Mouse (Mus musculus): ENCODE data around the gene Rps15.

Gene Rps15

DNA sequence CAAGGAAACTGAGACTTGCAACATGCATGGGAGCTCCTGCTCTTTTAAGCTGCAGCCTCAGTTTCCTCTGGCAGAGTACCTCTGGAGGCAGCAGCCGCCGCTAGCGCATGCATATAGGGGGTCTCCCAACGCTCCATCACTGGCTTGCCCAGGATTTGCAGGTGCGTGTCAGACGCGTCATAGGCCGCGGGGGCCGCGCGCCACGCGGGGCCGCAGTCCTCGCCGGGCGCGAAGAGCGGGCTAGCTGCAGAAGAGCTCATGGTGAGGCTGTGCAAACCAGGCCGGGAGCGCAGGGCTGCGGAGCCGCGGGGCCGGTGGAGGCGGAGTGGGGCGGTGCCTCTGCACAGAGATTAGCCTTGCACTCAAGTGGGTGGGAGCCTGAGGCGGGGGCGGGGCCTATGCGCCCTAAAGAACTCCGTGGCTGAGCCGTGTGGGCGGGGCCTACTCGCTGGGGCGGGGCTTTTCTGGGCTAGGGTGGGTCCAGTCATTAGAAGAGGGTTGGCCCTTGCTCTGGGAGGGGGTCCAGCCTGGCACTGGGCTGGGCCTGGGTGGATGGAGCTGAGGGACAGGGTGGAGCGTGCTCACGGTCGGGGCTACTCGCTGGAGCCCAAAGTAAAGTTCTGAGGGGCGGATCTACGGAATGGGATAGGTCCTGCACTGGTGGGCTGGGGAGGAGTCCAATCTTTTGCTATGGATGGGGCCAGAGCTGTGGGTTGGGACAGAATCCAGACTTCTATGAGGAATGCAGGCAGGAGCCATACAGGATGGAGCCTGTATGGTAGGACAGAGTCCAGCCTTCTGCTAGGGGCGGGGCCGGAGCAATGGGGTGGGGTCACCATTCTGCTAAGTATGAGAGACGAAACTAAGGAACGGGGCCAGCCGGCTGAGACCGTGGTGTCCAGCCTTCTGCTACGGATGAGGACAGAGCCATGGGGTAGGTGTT is 31.3 kb upstream of the Rps15 start, which contains the start of the genes Gamt and Dazap1:
TSS of gene Gamt (minus strand) at position 371 of the 943 bp plus-strand sequence.
TSS of gene Dazap1 (plus strand) at position 845 of the 943 bp plus-strand sequence.
- peak; percentile 97 for DNase-seq (ENCODE audit: low read depth)

DNA sequence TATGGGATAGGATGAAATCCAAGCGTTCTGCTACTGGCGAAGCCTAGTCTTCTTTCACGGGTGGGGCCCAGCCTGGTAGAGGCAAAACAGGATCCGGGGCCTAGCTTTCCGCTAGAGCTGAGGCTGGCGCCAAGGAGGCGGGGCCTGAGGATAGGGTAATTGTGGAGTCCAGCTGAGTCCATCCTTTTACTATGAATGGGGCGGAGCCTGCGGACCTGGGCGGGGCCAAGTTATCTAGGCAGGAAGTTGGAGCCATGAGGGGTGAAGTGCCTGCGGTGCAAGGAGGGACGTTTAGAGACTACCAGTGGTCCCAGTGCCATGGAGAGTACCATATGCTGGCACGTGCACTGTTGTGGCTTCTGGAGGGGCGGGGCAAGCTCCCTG is 30.7 kb upstream of the Rps15 start:
- peak; percentile 90 for DNase-seq (ENCODE audit: low read depth)

DNA sequence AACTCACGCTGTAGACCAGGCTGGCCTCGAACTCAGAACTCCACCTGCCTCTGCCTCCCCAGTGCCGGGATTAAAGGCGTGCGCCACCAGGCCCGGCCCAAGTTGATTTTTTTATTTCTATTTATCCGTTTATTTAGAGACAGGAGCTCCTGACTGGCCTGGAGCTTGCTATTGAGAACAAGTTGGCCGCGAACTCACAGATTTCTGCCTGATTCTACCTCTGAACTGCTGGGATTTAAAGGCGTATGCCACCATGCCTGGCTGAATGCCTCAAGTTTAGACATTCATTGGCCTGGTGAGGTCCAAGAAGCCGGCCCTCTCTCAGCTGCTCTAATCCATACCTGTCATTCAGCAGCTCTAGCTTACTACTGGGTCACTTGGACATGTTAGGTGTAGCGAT is 30.1 kb upstream of the Rps15 start:
- no peak for DNase-seq (ENCODE audit: low read depth)

DNA sequence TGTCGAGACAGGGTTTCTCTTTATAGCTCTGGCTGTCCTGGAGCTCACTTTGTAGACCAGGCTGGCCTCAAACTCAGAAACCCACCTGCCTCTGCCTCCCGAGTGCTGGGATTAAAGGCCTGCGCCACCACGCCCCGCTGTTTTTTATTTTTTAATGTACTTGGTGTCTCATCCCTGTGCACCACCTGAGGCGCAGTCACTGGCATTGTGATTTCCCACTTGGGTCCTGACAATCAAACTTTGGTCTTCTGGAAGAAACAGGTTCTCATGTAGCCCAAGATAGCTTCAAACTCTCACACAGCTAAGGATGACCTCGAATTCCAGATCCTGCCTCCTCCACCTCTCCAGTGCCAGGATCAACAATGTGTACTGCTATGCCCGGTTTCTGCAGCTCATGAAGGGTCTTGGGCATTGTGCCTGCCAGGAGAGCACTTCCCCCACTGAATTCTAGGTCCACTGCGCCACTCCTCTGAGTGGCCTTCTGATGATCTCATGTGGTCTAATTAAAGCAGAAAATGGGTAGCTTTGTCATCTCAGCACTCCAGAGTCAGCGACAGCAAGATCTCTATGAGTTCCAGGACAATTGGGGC is 29.4 kb upstream of the Rps15 start:
- DNase-seq (ENCODE audit: low read depth) = no peak

DNA sequence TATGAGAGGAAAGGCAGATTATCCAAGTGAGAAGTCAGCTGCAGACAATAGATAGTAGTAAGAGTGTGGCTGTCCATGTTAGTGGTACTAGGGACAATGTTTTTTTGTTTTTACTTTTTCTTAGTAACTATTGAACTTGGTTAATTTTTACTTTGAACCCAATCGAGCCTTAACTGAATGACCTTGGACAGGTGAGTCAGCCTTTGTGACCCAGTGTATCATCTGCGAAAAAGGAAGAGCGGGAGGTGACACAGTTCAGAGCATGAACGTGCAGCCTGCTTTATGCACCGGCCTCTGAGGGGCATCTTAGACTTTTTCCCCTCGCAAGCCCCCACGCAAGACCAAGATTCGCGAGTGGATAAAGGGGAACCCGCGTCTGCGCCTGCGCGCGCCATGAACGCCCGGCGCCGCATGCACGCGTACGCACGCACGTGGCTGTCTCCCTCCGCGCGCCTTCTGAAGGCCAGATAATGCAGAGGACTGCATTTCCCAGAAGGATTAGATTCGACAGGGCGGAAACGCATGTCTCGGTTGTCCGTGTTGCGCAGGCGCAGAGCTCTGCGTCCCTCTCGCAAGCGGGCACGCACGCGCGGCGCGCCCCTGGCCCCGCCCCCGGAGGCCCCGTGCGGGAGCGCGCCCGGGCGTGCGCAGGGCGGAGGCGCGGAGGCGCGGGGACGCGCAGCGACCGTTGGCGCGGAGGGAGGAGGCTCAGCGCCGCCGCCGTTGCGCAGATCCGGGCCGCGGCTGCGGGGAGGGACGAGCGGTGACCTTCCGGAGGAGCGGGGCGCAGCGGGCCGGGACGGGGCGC is 27.7 kb upstream of the Rps15 start:
- peak; percentile 99 for DNase-seq (ENCODE audit: low read depth)

DNA sequence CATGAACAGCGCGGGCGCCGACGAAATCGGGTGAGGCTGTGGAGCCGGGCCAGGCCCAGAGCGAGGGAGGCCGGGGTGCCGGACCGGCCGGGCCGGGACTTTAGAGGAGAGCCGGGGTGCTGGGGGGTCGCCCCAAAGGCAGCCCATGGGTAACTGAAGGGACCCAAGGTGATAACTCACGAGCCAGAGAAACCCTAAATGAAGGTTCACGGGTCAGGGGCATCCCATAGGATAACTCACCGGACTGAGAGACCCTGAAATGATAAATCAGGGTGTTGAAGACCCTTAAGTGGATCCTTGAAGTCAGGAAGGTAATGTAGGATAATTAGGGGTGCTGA is 27.1 kb upstream of the Rps15 start:
- DNase-seq (ENCODE audit: low read depth) = no peak

DNA sequence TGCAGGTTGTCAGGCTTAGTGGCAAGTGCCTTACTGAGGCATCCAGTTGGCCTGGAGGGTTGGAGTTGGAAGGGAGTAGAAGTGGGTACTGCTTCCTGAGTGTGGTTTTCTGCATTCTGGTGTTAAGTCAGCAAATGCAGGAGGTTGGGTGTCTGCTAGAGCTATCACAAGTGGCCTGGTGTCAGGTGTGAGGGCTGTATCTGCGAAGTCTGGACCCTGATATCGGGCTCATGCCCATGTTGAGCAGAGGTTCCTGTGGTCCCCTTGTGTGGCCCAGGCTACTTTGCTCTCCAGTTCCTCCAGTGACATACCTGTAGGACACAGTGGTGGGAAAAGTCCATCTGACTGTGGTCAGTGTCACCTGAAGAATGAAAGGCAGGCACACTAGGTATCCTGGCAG is 22.2 kb upstream of the Rps15 start:
- DNase-seq (ENCODE audit: low read depth) = no peak

DNA sequence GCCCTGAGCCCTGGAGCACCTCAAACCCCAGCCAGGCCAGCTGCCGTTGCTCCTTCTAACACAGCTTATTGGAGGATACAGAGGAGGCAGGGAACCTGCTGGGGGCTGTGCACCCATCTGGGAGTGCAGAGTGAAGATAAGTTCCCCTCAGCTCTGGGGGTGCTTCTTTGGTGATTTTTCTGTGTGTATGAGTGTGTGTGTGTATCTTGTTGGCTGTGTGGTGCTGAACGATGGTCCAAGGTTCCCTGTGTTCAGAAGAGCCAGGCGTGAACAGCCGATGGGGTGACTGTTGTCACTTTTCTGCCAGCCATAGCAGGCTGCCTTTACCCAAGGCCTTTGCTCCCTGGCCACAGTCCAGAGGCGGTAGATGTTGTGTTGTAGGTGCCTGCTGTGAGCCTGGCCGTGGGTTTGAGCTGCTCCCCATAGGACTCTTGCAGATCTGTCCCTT is 21.5 kb upstream of the Rps15 start:
- DNase-seq (ENCODE audit: low read depth) = no peak

DNA sequence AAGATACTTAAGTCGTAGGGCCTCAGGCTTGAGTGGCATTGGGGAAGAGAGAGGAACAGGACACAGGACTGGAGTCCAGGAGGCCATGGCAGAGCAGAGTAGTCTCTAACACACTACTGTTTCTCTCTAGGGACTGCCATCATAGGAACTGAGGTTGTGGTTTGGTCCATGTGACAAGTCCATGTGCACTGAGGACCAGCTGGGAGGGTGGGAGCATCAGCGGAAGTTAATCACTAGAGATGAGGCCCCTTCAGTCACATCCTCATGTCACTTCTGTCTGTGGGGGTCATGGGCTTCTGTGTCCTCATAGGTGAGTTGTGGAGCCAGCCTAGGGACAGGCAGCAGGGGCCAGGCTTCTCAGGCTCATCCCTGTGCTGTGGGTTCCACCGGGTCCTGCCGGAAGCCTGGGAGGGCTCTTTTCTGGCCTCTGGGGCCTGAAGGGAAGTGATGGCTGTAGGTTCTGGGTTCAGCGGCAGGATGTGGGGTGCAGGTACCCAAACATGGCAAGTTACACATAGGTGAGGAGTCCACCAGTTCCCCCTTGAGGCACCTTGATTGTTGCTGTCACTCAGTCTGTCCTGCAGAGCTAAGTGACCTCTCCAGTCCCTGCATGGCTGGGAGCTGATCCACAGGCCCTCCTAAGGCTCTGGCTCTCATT is 20.9 kb upstream of the Rps15 start:
- DNase-seq (ENCODE audit: low read depth) = peak; percentile 45

DNA sequence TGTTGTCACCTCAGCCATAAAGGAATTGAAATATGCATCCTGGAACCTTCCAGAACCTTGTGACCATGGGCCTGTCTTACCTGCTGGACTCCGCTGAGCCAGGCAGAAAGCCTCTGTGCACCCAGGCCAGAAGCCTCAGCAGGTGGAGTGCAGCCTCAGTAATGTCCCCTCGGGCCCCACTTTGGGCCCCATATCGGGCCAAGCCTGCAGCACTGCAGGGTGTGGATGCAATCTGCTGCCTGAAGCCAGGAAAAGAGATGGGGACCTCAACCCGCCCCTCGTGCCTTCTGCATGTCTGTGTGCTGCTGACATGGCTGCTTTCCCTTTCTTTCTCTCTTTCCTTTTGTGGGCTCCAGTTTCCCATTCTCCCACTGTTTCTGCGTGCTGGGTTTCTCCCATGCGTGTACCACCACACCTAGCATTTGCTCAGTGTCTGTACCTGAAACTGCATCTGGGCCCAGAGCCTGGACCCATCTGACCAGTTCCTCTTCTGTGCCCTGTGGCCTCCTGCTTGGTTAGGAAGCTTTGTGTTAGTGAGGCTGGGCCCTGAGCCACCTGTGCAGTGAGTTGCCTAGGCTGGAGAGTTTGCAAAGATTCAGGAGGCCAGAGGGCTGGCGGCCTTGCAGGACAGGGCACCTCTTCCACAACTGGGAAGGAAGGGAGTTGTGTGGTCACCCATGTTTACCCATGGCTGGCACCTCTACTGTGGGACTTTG is 20.2 kb upstream of the Rps15 start:
- no peak for DNase-seq (ENCODE audit: low read depth)

DNA sequence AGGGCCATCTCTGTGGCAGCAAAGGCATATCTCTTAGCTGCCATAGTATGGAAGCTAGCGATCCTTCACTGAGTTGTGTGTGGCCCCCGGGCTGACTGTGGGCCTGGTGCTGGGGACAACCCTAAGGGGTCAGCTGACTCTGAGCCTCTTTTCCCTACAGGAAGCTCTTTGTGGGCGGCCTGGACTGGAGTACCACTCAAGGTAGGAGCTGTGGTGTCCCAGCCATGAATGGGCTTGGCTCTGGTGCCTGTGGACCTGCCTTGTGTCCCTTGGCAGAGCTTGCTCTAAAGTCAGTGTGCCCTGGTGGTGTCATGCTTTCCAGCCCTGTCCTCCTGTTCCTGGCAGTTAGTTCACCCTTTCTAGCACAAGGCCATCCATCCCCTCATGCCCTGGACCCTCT is 18.4 kb upstream of the Rps15 start:
- DNase-seq (ENCODE audit: low read depth) = no peak

DNA sequence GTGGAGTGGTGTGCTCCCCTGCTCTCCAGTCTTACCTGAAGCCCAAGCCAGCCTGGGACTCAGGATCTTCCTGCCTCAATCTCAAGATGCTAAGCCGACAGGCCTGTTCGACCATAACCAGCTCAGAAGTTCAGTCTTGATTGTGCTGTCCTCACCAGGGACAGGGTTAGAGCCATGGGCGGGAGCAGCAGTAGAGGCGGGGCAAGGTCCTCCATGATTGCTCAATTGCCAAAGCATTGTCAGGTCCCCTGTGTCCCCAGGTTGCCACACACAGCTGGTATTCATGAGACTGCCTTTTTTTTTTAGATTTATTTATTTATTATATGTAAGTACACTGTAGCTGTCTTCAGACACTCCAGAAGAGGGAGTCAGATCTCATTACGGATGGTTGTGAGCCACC is 16.0 kb upstream of the Rps15 start:
- no peak for DNase-seq (ENCODE audit: low read depth)

DNA sequence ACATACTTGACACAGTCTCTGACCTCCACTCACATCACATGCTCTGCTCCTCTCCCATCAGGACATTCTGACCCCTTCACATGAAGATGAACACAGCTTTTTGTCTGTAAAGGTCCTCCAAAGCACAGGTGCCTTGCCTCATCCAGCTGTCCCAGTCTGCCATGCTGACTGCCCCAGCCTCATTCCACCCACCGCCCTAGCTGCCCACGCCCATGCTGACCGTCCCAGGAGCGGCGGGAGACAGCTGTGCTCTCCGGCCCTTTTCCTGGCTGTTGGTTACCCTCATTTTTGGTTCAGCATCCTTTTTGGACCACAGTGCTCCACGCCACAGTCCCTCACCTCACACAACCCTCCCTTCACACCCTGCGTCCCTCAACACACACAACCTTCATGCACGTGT is 13.9 kb upstream of the Rps15 start:
- no peak for DNase-seq (ENCODE audit: low read depth)

DNA sequence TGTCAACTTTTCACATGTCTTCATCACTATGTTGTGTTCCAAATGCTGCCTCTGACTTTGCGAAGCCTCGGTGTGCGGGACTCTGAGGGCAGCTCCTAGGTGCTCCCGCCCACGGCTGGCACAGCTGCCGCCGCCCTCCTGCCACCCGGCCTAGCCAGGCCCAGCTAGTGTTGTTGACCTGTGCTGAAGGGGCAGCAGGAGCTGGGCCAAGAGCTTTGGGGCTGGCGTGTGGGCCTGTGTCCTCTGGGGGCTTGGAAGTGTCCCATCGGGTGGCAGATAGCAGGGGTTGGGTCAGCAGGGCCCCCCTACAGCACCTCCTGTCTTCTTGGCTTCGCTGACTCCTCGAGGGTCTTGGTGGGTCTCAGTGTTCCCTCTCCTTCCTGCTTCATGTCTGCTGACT is 13.0 kb upstream of the Rps15 start:
- no peak for DNase-seq (ENCODE audit: low read depth)

DNA sequence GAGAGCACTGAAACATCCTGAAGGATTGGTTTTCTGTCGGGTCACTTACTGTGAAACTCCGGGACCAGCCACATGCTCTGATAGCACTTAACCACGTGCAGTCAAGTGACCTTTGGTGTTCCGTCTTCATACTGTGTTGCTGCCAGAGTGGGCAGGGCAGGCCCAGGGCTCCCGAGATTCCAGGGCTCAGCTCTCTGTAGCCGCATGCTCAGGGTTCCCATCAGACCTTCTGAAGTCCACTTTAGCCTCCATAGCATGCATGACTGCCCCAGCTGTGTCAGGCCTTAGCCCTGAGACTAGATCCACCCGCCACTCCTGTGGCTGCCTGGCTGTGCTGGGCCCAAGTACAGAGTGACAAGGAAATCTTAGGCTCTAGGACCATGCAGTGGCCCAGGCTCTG is 10.9 kb upstream of the Rps15 start:
- DNase-seq (ENCODE audit: low read depth) = no peak

DNA sequence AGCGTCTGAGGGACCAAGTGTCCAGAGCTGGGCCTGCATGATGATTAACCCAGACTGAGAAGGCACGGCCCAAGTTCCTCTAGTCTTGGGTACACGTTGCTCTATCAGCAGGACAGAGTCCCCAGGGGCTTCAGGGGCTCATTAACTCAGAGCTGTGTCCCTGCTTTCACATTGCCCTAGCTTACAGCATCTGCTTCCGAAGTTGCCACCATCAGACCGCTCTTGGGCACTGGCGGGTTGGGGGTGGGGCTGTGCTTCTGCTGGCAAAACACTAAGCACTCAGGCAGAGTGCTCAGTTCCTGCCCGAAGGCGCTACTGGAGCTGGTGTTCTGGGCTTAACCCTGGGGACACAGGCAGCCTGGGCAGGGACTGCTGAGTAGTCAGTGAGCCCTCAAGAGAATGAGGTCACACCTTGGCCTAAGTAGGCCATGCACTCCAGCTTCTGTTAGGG is 10.3 kb upstream of the Rps15 start:
- DNase-seq (ENCODE audit: low read depth) = no peak

DNA sequence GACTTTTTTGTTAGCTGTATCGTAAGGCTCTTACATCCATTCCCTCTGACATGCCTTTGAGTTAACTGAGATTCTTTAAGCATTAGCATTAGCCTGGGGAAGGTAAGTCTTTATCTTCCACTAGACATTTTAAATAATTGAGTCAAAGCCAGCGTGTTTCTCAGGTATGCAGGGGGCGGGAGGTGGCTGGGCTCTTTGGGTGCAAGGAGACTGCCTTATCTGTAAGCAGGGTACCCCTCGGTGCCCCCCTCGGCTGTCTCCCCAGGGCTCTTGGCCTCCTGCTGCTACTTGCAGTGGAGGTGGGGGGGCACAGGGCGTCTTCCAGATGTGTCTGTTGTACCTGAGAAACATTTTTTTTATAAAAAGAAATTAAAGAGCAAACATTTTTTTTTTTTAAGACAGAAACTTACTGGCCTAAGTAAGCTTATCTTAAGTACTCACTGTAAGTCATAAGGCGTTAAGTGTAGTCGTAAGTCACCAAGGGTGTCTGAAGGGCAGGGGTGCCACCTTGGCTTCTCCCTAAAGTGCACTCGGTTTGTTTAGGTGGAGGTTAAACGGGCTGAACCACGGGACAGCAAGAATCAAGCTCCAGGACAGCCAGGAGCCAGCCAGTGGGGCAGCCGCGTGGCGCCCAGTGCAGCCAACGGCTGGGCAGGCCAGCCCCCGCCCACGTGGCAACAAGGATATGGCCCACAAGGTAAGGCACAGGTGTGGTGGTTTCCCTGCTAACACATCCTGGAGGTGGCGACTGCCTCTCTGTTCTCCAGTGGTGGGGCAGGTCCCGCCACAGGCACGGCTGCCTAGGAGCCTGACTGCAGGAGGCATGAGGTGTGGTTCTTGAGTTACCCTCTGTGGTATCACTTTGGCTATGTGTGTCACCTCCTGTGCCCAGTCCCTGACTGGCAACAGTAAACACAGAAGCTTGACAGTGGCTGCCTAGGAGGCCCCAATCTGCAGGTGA is 9.5 kb upstream of the Rps15 start:
- DNase-seq (ENCODE audit: low read depth) = no peak

DNA sequence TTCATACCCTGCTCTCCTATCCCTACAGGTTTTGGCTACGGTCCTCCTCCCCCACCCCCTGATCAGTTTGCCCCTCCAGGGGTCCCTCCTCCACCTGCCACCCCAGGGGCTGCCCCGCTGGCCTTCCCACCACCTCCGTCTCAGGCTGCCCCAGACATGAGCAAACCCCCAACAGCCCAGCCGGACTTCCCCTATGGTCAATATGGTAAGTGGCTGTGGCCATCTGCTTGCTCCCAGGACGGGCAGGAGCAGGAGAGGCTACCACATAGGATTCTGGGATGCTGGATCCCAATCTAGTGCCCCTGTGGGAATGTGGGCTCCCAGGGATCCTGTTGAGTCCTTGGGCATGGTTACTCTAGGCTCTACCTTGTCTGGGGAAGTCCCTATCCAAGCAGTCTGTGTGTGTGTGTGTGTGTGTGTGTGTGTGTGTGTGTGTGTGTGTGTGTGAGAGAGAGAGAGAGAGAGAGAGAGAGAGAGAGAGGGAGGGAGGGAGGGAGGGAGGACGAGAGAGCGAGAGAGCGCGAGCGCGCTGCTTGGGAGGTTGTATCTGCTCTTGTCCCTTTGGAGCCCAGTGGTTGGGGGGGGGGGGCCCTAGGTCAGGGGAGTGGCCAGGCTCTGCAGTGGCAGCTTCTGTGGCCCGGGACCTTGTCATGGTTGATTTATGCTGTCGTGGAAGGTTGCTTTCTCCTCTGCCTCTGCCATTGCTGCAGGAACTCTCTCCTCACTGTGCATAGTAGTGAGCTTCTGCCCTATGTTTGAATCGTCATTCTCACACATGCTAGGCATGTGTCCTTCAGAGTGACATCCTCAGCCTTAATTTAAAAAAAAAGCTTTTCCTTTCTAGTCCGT is 6.8 kb upstream of the Rps15 start:
- DNase-seq (ENCODE audit: low read depth) = no peak

DNA sequence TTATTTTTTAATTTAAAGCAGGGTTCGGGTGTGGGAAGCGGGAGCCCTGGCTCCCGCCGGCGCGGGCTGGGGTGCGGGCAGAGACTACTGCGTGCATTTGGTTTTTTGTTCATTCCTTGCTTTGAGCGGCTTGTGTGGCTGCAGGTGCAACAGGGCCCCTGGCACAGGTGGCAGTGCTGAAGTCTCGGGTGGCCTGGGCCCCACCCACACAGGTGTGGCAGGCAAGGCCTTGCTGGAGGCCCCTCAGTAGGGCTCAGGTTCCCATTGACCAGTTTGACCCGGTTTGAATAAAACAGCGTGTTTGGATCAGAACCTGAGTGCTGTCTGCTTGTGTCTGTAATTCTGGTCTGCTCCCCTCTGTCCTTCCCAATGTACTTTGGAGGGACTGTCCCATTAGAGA is 4.2 kb upstream of the Rps15 start:
- no peak for DNase-seq (ENCODE audit: low read depth)
